ENCODE assay signal across 10 mouse cellular contexts in the genomic region with DNA sequence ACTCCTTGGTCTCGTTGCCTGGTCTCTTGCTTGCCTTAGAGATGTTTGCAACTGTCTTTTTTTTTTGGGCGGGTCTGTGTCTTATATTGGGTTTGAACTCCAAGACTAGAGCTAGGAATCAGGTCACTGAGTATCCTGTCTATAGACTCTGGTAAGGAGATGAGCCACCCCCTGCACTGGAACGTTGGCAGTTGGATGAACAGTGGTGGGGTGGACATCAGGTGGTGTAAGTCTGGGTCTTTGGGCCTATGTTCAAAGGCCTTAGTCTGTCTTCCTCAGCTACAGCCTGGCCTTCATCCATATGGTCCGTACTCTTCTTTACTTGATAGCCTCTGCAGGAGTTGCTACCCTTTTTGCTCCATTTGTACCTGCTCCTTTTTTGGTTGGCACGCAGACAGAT. TPM values are rescaled to one million over a fixed set of nuclear protein-coding genes. Genes with fewer than 3 reads are reported as not detected.
DNase-seq lines count a peak whose midpoint lies in the region; ATAC-seq and TF ChIP-seq lines count a peak whose summit lies in the region.
"Had no signal": no experiment of that assay in that cellular context is flagged by ENCODE, and none has a peak within 500 bp of the region (broad histone marks: within the 10 kb centered on the region; RNA-seq: fewer than 3 reads in every experiment).

No protein-coding gene starts in this region.

- no peak for DNase-seq in lung, embryonic 14.5 days
- DNase-seq in lung, postnatal 4 days, result no peak
- no peak for DNase-seq in forebrain, embryonic 10.5 days (ENCODE audit: extremely low spot score, low spot score)
- no peak for DNase-seq in limb, embryonic 11.5 days (ENCODE audit: low spot score)
- DNase-seq in spleen, postnatal 4 days (ENCODE audit: low spot score in 2 of 2), result no peak
- DNase-seq in cerebellum, postnatal 36 days, result no peak

- peak overlapping the region; percentile 87 for H3K4me3 ChIP-seq in lung, embryonic 14.5 days (ENCODE audit: low read depth, low read length)
- H3K4me3 ChIP-seq in forebrain, embryonic 10.5 days, result peak overlapping the region; percentile 99
- H3K4me3 ChIP-seq in limb, embryonic 11.5 days (ENCODE audit: low read depth, low read length), result peak overlapping the region; percentile 73
- peak overlapping the region; percentile 87 for H3K4me3 ChIP-seq in neural tube, embryonic 15.5 days (replicated peaks)

- H3K27me3 ChIP-seq in lung, embryonic 14.5 days (ENCODE audit: insufficient read depth, low read length), result no peaks in the 10 kb centered on the region
- no peaks in the 10 kb centered on the region; the same call in 1 of the 2 replicates for H3K27me3 ChIP-seq in forebrain, embryonic 10.5 days (ENCODE audit: poor library complexity, severe bottlenecking)
- no peaks in the 10 kb centered on the region for H3K27me3 ChIP-seq in limb, embryonic 11.5 days (ENCODE audit: control insufficient read depth, insufficient read depth, low read length)
- H3K27me3 ChIP-seq in neural tube, embryonic 15.5 days (replicated peaks), result no peaks in the 10 kb centered on the region

- H3K4me2 ChIP-seq in lung, embryonic 14.5 days, result peak overlapping the region; percentile 85
- peak overlapping the region; percentile 82 for H3K4me2 ChIP-seq in limb, embryonic 11.5 days (ENCODE audit: low read depth, severe bottlenecking)
- peak overlapping the region; percentile 91 for H3K4me2 ChIP-seq in neural tube, embryonic 15.5 days

- H3K9me3 ChIP-seq in lung, embryonic 14.5 days (ENCODE audit: low read depth, low read length), result no peaks in the 10 kb centered on the region
- H3K9me3 ChIP-seq in forebrain, embryonic 10.5 days, result no peaks in the 10 kb centered on the region
- no peaks in the 10 kb centered on the region for H3K9me3 ChIP-seq in limb, embryonic 11.5 days (ENCODE audit: control insufficient read depth, low read length)
- no peaks in the 10 kb centered on the region for H3K9me3 ChIP-seq in neural tube, embryonic 15.5 days (replicated peaks)

- no peak for TF ChIP-seq CTCF in lung, embryonic 14.5 days (IDR thresholded peaks at IDR 0.05; ENCODE audit: low read depth)

- 74% methylated on average over 5 of the region's 5 CpGs for WGBS in lung, embryonic 14.5 days
- 93% methylated on average over 5 of the region's 5 CpGs for WGBS in forebrain, embryonic 10.5 days
- WGBS in limb, embryonic 11.5 days, result 91% methylated on average over 5 of the region's 5 CpGs
- 92% methylated on average over 5 of the region's 5 CpGs for WGBS in neural tube, embryonic 15.5 days

- ATAC-seq in lung, embryonic 14.5 days (ENCODE audit: insufficient read depth), result no peak
- ATAC-seq in limb, embryonic 11.5 days (ENCODE audit: insufficient number of reproducible peaks, low FRiP score, low TSS enrichment, low read depth), result no peak
- ATAC-seq in neural tube, embryonic 15.5 days (ENCODE audit: low FRiP score), result no peak
- ATAC-seq in megakaryocyte-erythroid progenitor cell, adult 5-6 weeks (replicated peaks; ENCODE audit: low FRiP score, low TSS enrichment, poor library complexity, severe bottlenecking), result no peak

- H3K4me1 ChIP-seq in lung, embryonic 14.5 days (ENCODE audit: insufficient read depth), result peaks cover 5% of the 10 kb centered on the region; the same call in 1 of the 2 replicates
- peaks cover 21% of the 10 kb centered on the region for H3K4me1 ChIP-seq in forebrain, embryonic 10.5 days
- H3K4me1 ChIP-seq in limb, embryonic 11.5 days (ENCODE audit: control insufficient read depth, insufficient read depth, low read length), result peaks cover 6% of the 10 kb centered on the region
- H3K4me1 ChIP-seq in neural tube, embryonic 15.5 days, result peaks cover 21% of the 10 kb centered on the region

- H3K9ac ChIP-seq in lung, embryonic 14.5 days, result peak overlapping the region; percentile 93
- H3K9ac ChIP-seq in limb, embryonic 11.5 days (ENCODE audit: low read length), result peak overlapping the region; percentile 70; the same call in 1 of the 2 replicates
- peak overlapping the region; percentile 88; the same call in 1 of the 2 replicates for H3K9ac ChIP-seq in neural tube, embryonic 15.5 days (replicated peaks)

- H3K27ac ChIP-seq in lung, embryonic 14.5 days (ENCODE audit: low read depth), result peak overlapping the region; percentile 97
- H3K27ac ChIP-seq in forebrain, embryonic 10.5 days, result 0 out of 2 replicates have a peak overlapping the region, but pooled peaks have one; percentile 95
- no peak overlapping the region for H3K27ac ChIP-seq in limb, embryonic 11.5 days (replicated peaks; ENCODE audit: low read depth, low read length)
- H3K27ac ChIP-seq in neural tube, embryonic 15.5 days (replicated peaks), result 0 out of 2 replicates have a peak overlapping the region, but pooled peaks have one; percentile 28

- peaks cover 39% of the 10 kb centered on the region for H3K36me3 ChIP-seq in lung, embryonic 14.5 days (ENCODE audit: insufficient read depth)
- peaks cover 46% of the 10 kb centered on the region for H3K36me3 ChIP-seq in forebrain, embryonic 10.5 days (replicated peaks)
- H3K36me3 ChIP-seq in limb, embryonic 11.5 days (ENCODE audit: control insufficient read depth, insufficient read depth, low read length), result peaks cover 17% of the 10 kb centered on the region; the same call in 1 of the 2 replicates
- H3K36me3 ChIP-seq in neural tube, embryonic 15.5 days, result peaks cover 39% of the 10 kb centered on the region

RNA-seq across cellular contexts. Expression of a gene that starts 0.3 kb away (rescaled TPM):
- polyA plus RNA-seq in lung, embryonic 14.5 days (2014; fragmentation: Nextera tagmentation; extraction: Ambion mirVana), result 46.4 and 46.7 TPM in 2 replicates
- 33.1 and 40.3 TPM in 2 replicates for polyA plus RNA-seq in forebrain, embryonic 10.5 days (2016; fragmentation: Nextera tagmentation; extraction: Ambion mirVana)
- polyA plus RNA-seq in limb, embryonic 11.5 days (2014; fragmentation: Nextera tagmentation; extraction: Ambion mirVana), result 13.6 and 17.2 TPM in 2 replicates
- polyA plus RNA-seq in neural tube, embryonic 15.5 days (2015; fragmentation: Nextera tagmentation; extraction: Ambion mirVana), result 58.4 and 59.8 TPM in 2 replicates
- 8.0 and 29.6 TPM in 2 replicates for total RNA-seq in megakaryocyte-erythroid progenitor cell, adult 5-6 weeks (2014; fragmentation: Nextera tagmentation)
- total RNA-seq in megakaryocyte-erythroid progenitor cell, adult 5-6 weeks (2017), result 6.2 and 21.7 TPM in 2 replicates

RNA-seq across cellular contexts. Expression of a gene that starts 1.3 kb away (rescaled TPM):
- 46.7 and 46.9 TPM in 2 replicates for polyA plus RNA-seq in lung, embryonic 14.5 days (2014; fragmentation: Nextera tagmentation; extraction: Ambion mirVana)
- 53.6 and 54.1 TPM in 2 replicates for polyA plus RNA-seq in forebrain, embryonic 10.5 days (2016; fragmentation: Nextera tagmentation; extraction: Ambion mirVana)
- polyA plus RNA-seq in limb, embryonic 11.5 days (2014; fragmentation: Nextera tagmentation; extraction: Ambion mirVana), result 46.0 and 55.5 TPM in 2 replicates
- 53.7 and 64.4 TPM in 2 replicates for polyA plus RNA-seq in neural tube, embryonic 15.5 days (2015; fragmentation: Nextera tagmentation; extraction: Ambion mirVana)
- 19.6 and 42.3 TPM in 2 replicates for total RNA-seq in megakaryocyte-erythroid progenitor cell, adult 5-6 weeks (2014; fragmentation: Nextera tagmentation)
- 13.2 and 13.6 TPM in 2 replicates for total RNA-seq in megakaryocyte-erythroid progenitor cell, adult 5-6 weeks (2017)

RNA-seq across cellular contexts. Expression of a gene that starts 17.9 kb away (rescaled TPM):
- 47.9 and 48.6 TPM in 2 replicates for polyA plus RNA-seq in lung, embryonic 14.5 days (2014; fragmentation: Nextera tagmentation; extraction: Ambion mirVana)
- polyA plus RNA-seq in forebrain, embryonic 10.5 days (2016; fragmentation: Nextera tagmentation; extraction: Ambion mirVana), result 34.8 and 40.8 TPM in 2 replicates
- polyA plus RNA-seq in limb, embryonic 11.5 days (2014; fragmentation: Nextera tagmentation; extraction: Ambion mirVana), result 18.0 and 18.9 TPM in 2 replicates
- 17.5 and 18.8 TPM in 2 replicates for polyA plus RNA-seq in neural tube, embryonic 15.5 days (2015; fragmentation: Nextera tagmentation; extraction: Ambion mirVana)
- not detected in 2 replicates for total RNA-seq in megakaryocyte-erythroid progenitor cell, adult 5-6 weeks (2014; fragmentation: Nextera tagmentation)
- 0.66 TPM in 1 of 2 replicates, not detected in the other for total RNA-seq in megakaryocyte-erythroid progenitor cell, adult 5-6 weeks (2017)

RNA-seq across cellular contexts. Expression of a gene that starts 25.4 kb away (rescaled TPM):
- polyA plus RNA-seq in lung, embryonic 14.5 days (2014; fragmentation: Nextera tagmentation; extraction: Ambion mirVana), result not detected in 2 replicates
- not detected in 2 replicates for polyA plus RNA-seq in forebrain, embryonic 10.5 days (2016; fragmentation: Nextera tagmentation; extraction: Ambion mirVana)
- not detected in 2 replicates for polyA plus RNA-seq in limb, embryonic 11.5 days (2014; fragmentation: Nextera tagmentation; extraction: Ambion mirVana)
- polyA plus RNA-seq in neural tube, embryonic 15.5 days (2015; fragmentation: Nextera tagmentation; extraction: Ambion mirVana), result not detected in 2 replicates
- not detected in 2 replicates for total RNA-seq in megakaryocyte-erythroid progenitor cell, adult 5-6 weeks (2014; fragmentation: Nextera tagmentation)
- total RNA-seq in megakaryocyte-erythroid progenitor cell, adult 5-6 weeks (2017), result not detected in 2 replicates
- total RNA-seq: adrenal gland, postnatal 10 days had no signal
- polyA plus RNA-seq: gonadal fat pad, adult 2 months had no signal

RNA-seq across cellular contexts. Expression of a gene that starts 28.7 kb away (rescaled TPM):
- polyA plus RNA-seq in lung, embryonic 14.5 days (2014; fragmentation: Nextera tagmentation; extraction: Ambion mirVana), result 56.9 and 63.3 TPM in 2 replicates
- polyA plus RNA-seq in forebrain, embryonic 10.5 days (2016; fragmentation: Nextera tagmentation; extraction: Ambion mirVana), result 76.1 and 79.9 TPM in 2 replicates
- 73.6 and 81.7 TPM in 2 replicates for polyA plus RNA-seq in limb, embryonic 11.5 days (2014; fragmentation: Nextera tagmentation; extraction: Ambion mirVana)
- 66.1 and 68.0 TPM in 2 replicates for polyA plus RNA-seq in neural tube, embryonic 15.5 days (2015; fragmentation: Nextera tagmentation; extraction: Ambion mirVana)
- 127 and 134 TPM in 2 replicates for total RNA-seq in megakaryocyte-erythroid progenitor cell, adult 5-6 weeks (2014; fragmentation: Nextera tagmentation)
- total RNA-seq in megakaryocyte-erythroid progenitor cell, adult 5-6 weeks (2017), result 37.8 and 51.0 TPM in 2 replicates
